Mouse (Mus musculus): ENCODE results near the gene Naf1. TPM values are rescaled to one million over a fixed set of nuclear protein-coding genes. Genes with fewer than 3 reads are reported as not detected.
A peak's percentile ranks its signal among the peaks of the same experiment; 100 is the strongest.

Gene Naf1
- polyA plus RNA-seq (2014; fragmentation: Nextera tagmentation; extraction: Ambion mirVana), result 4.3 and 5.6 TPM in 2 replicates

GRCm38 (mm10) chr8:66860023-66860422 lies at the start of gene Naf1:
TSS of gene Naf1 (plus strand) at chr8:66860217.
- Histone ChIP-seq H3K27me3 (ENCODE audit: control insufficient read depth, insufficient read depth, low read length) (no peaks in the 10 kb centered on the region), H3K4me1 (ENCODE audit: control insufficient read depth, insufficient read depth, low read length) (0 out of 2 replicates have a peak, but pooled peaks cover 3% of the 10 kb centered on the region), H3K4me3 (ENCODE audit: low read depth, low read length) (peak within 1 kb of the TSS; percentile 75), H3K9ac (replicated peaks; ENCODE audit: low read length) (peak within 1 kb of the TSS; percentile 86), H3K4me2 (ENCODE audit: low read depth, low read length) (peak within 1 kb of the TSS; percentile 81), H3K9me3 (replicated peaks; ENCODE audit: control insufficient read depth, low read length) (no peaks in the 10 kb centered on the region), H3K36me3 (replicated peaks; ENCODE audit: control insufficient read depth, insufficient read depth, low read depth, low read length) (no peaks in the 10 kb centered on the region), H3K27ac (replicated peaks; ENCODE audit: low read depth, low read length) (no peak within 1 kb of the TSS; the same call in 1 of the 2 replicates)
- ATAC-seq (replicated peaks; ENCODE audit: insufficient number of reproducible peaks, low FRiP score, low TSS enrichment, low read depth) (peak; percentile 97), DNase-seq (ENCODE audit: low spot score) (peak; percentile 99)
- under 1% methylated on average over 37 of the region's 37 CpGs for WGBS

GRCm38 (mm10) chr8:66860921-66861588 lies 1.0 kb downstream of the Naf1 start:
- 0 out of 2 replicates have a peak, but pooled peaks cover 3% of the 10 kb centered on the region for H3K4me1 ChIP-seq (ENCODE audit: control insufficient read depth, insufficient read depth, low read length)
- no peaks in the 10 kb centered on the region for H3K9me3 ChIP-seq (replicated peaks; ENCODE audit: control insufficient read depth, low read length)
- no peak overlapping the region for H3K27ac ChIP-seq (replicated peaks; ENCODE audit: low read depth, low read length)
- DNase-seq (ENCODE audit: low spot score) (peak; percentile 57), ATAC-seq (replicated peaks; ENCODE audit: insufficient number of reproducible peaks, low FRiP score, low TSS enrichment, low read depth) (peak; percentile 74)
- peak overlapping the region; percentile 81 for H3K4me2 ChIP-seq (ENCODE audit: low read depth, low read length)
- no peaks in the 10 kb centered on the region for H3K27me3 ChIP-seq (ENCODE audit: control insufficient read depth, insufficient read depth, low read length)
- H3K36me3 ChIP-seq (replicated peaks; ENCODE audit: control insufficient read depth, insufficient read depth, low read depth, low read length), result no peaks in the 10 kb centered on the region
- WGBS, result under 1% methylated on average over 40 of the region's 46 CpGs
- H3K9ac ChIP-seq (replicated peaks; ENCODE audit: low read length), result peak overlapping the region; percentile 86
- H3K4me3 ChIP-seq (ENCODE audit: low read depth, low read length), result peak overlapping the region; percentile 75

- H3K27ac ChIP-seq (replicated peaks; ENCODE audit: low read depth, low read length), result no peak overlapping the region
- no peaks in the 10 kb centered on the region for H3K9me3 ChIP-seq (replicated peaks; ENCODE audit: control insufficient read depth, low read length)
- 0 out of 2 replicates have a peak, but pooled peaks cover 3% of the 10 kb centered on the region for H3K4me1 ChIP-seq (ENCODE audit: control insufficient read depth, insufficient read depth, low read length)
- DNase-seq (ENCODE audit: low spot score) (no peak), ATAC-seq (replicated peaks; ENCODE audit: insufficient number of reproducible peaks, low FRiP score, low TSS enrichment, low read depth) (no peak)
- peak overlapping the region; percentile 75 for H3K4me3 ChIP-seq (ENCODE audit: low read depth, low read length)
- H3K27me3 ChIP-seq (ENCODE audit: control insufficient read depth, insufficient read depth, low read length), result no peaks in the 10 kb centered on the region
- WGBS, result 48% methylated on average over 5 of the region's 5 CpGs
- H3K4me2 ChIP-seq (ENCODE audit: low read depth, low read length), result peak overlapping the region; percentile 81
- no peaks in the 10 kb centered on the region for H3K36me3 ChIP-seq (replicated peaks; ENCODE audit: control insufficient read depth, insufficient read depth, low read depth, low read length)
- no peak overlapping the region for H3K9ac ChIP-seq (replicated peaks; ENCODE audit: low read length)
Observed at GRCm38 (mm10) chr8:66861589-66862500, 1.8 kb downstream of the Naf1 start.

- Histone ChIP-seq H3K4me2 (ENCODE audit: low read depth, low read length) (no peak overlapping the region), H3K9me3 (replicated peaks; ENCODE audit: control insufficient read depth, low read length) (no peaks in the 10 kb centered on the region), H3K4me1 (ENCODE audit: control insufficient read depth, insufficient read depth, low read length) (0 out of 2 replicates have a peak, but pooled peaks cover 3% of the 10 kb centered on the region), H3K27me3 (ENCODE audit: control insufficient read depth, insufficient read depth, low read length) (no peaks in the 10 kb centered on the region), H3K4me3 (ENCODE audit: low read depth, low read length) (no peak overlapping the region), H3K36me3 (replicated peaks; ENCODE audit: control insufficient read depth, insufficient read depth, low read depth, low read length) (no peaks in the 10 kb centered on the region), H3K27ac (replicated peaks; ENCODE audit: low read depth, low read length) (no peak overlapping the region), H3K9ac (replicated peaks; ENCODE audit: low read length) (no peak overlapping the region)
- ATAC-seq (replicated peaks; ENCODE audit: insufficient number of reproducible peaks, low FRiP score, low TSS enrichment, low read depth) (no peak), DNase-seq (ENCODE audit: low spot score) (no peak)
- WGBS, result 90% methylated on average over 3 of the region's 3 CpGs
Observed at GRCm38 (mm10) chr8:66863761-66864160, 3.7 kb downstream of the Naf1 start.

GRCm38 (mm10) chr8:66865120-66865519 lies 5.1 kb downstream of the Naf1 start:
- 83% methylated on average over 1 of the region's 1 CpGs for WGBS
- DNase-seq (ENCODE audit: low spot score) (no peak), ATAC-seq (replicated peaks; ENCODE audit: insufficient number of reproducible peaks, low FRiP score, low TSS enrichment, low read depth) (no peak)
- no peak overlapping the region for H3K27ac ChIP-seq (replicated peaks; ENCODE audit: low read depth, low read length)
- H3K36me3 ChIP-seq (replicated peaks; ENCODE audit: control insufficient read depth, insufficient read depth, low read depth, low read length), result no peaks in the 10 kb centered on the region
- 0 out of 2 replicates have a peak, but pooled peaks cover 3% of the 10 kb centered on the region for H3K4me1 ChIP-seq (ENCODE audit: control insufficient read depth, insufficient read depth, low read length)
- H3K27me3 ChIP-seq (ENCODE audit: control insufficient read depth, insufficient read depth, low read length), result no peaks in the 10 kb centered on the region
- no peak overlapping the region for H3K4me3 ChIP-seq (ENCODE audit: low read depth, low read length)
- H3K9me3 ChIP-seq (replicated peaks; ENCODE audit: control insufficient read depth, low read length), result no peaks in the 10 kb centered on the region
- no peak overlapping the region for H3K9ac ChIP-seq (replicated peaks; ENCODE audit: low read length)
- H3K4me2 ChIP-seq (ENCODE audit: low read depth, low read length), result no peak overlapping the region

GRCm38 (mm10) chr8:66867679-66868078 lies 7.7 kb downstream of the Naf1 start:
- Histone ChIP-seq H3K4me3 (ENCODE audit: low read depth, low read length) (no peak overlapping the region), H3K9me3 (replicated peaks; ENCODE audit: control insufficient read depth, low read length) (no peaks in the 10 kb centered on the region), H3K27me3 (ENCODE audit: control insufficient read depth, insufficient read depth, low read length) (no peaks in the 10 kb centered on the region), H3K9ac (replicated peaks; ENCODE audit: low read length) (no peak overlapping the region), H3K4me2 (ENCODE audit: low read depth, low read length) (no peak overlapping the region), H3K4me1 (ENCODE audit: control insufficient read depth, insufficient read depth, low read length) (no peaks in the 10 kb centered on the region), H3K36me3 (replicated peaks; ENCODE audit: control insufficient read depth, insufficient read depth, low read depth, low read length) (no peaks in the 10 kb centered on the region), H3K27ac (replicated peaks; ENCODE audit: low read depth, low read length) (no peak overlapping the region)
- DNase-seq (ENCODE audit: low spot score) (no peak), ATAC-seq (replicated peaks; ENCODE audit: insufficient number of reproducible peaks, low FRiP score, low TSS enrichment, low read depth) (no peak)
- WGBS, result 64% methylated on average over 3 of the region's 3 CpGs

GRCm38 (mm10) chr8:66869211-66869932 lies 9.4 kb downstream of the Naf1 start:
- H3K9ac ChIP-seq (replicated peaks; ENCODE audit: low read length), result no peak overlapping the region
- DNase-seq (ENCODE audit: low spot score) (no peak), ATAC-seq (replicated peaks; ENCODE audit: insufficient number of reproducible peaks, low FRiP score, low TSS enrichment, low read depth) (no peak)
- H3K36me3 ChIP-seq (replicated peaks; ENCODE audit: control insufficient read depth, insufficient read depth, low read depth, low read length), result no peaks in the 10 kb centered on the region
- H3K4me1 ChIP-seq (ENCODE audit: control insufficient read depth, insufficient read depth, low read length), result no peaks in the 10 kb centered on the region
- no peaks in the 10 kb centered on the region for H3K27me3 ChIP-seq (ENCODE audit: control insufficient read depth, insufficient read depth, low read length)
- no peaks in the 10 kb centered on the region for H3K9me3 ChIP-seq (replicated peaks; ENCODE audit: control insufficient read depth, low read length)
- H3K27ac ChIP-seq (replicated peaks; ENCODE audit: low read depth, low read length), result no peak overlapping the region
- no peak overlapping the region for H3K4me2 ChIP-seq (ENCODE audit: low read depth, low read length)
- WGBS, result 21% methylated on average over 1 of the region's 1 CpGs
- no peak overlapping the region for H3K4me3 ChIP-seq (ENCODE audit: low read depth, low read length)

Data from embryonic facial prominence, embryonic 11.5 days (tissue).